14 mouse cellular contexts compared by ENCODE assay signal in genomic region chr3:59877601-59878000, GRCm38 (mm10). TPM values are rescaled to one million over a fixed set of nuclear protein-coding genes. Genes with fewer than 3 reads are reported as not detected.
"Had no signal": no experiment of that assay in that cellular context is flagged by ENCODE, and none has a peak within 500 bp of the region (broad histone marks: within the 10 kb centered on the region; RNA-seq: fewer than 3 reads in every experiment).

No protein-coding gene starts in this region.

RNA-seq across cellular contexts. Expression of gene Gm8298, which starts 16.8 kb away (rescaled TPM):
- total RNA-seq: neutrophil, adult 5-6 weeks had no signal
- polyA plus RNA-seq: neural tube, embryonic 13.5 days; neural tube, embryonic 14.5 days; neural tube, embryonic 15.5 days; small intestine, adult 2 months; spleen, adult 2 months; stomach, embryonic 14.5 days; stomach, embryonic 15.5 days; stomach, embryonic 16.5 days; stomach, postnatal 0 days; testis, adult 2 months; thymus, adult 2 months; thymus, postnatal 0 days; urinary bladder, adult 2 months had no signal

RNA-seq across cellular contexts. Expression of gene C130079G13Rik, which starts 47.4 kb away (rescaled TPM):
- total RNA-seq: neutrophil, adult 5-6 weeks had no signal
- polyA plus RNA-seq: neural tube, embryonic 13.5 days; neural tube, embryonic 14.5 days; neural tube, embryonic 15.5 days; small intestine, adult 2 months; spleen, adult 2 months; stomach, embryonic 14.5 days; stomach, embryonic 15.5 days; testis, adult 2 months; thymus, adult 2 months; thymus, postnatal 0 days; urinary bladder, adult 2 months had no signal
